Mouse (Mus musculus) forebrain, embryonic 10.5 days (tissue): ENCODE measurements around the gene Tmem263. TPM values are rescaled to one million over a fixed set of nuclear protein-coding genes. Genes with fewer than 3 reads are reported as not detected.

Source experiments
- DNase-seq: peaks from one replicate; pipeline ENCODE4 v3.0.0-alpha.2; 2017; ENCODE audit warnings: low spot score; ENCODE audit errors: extremely low spot score
- H3K27ac ChIP-seq: fragments of 300-500 bp; sonication (generic); 2 replicates; pipeline ENCODE4 v1.5.1; 2016; ENCODE audit warnings: mild to moderate bottlenecking
- H3K27me3 ChIP-seq: fragments of 300-500 bp; sonication (generic); 2 replicates; pipeline ENCODE4 v1.6.1; 2016; ENCODE audit warnings: mild to moderate bottlenecking; ENCODE audit not compliant: poor library complexity, severe bottlenecking
- H3K36me3 ChIP-seq: fragments of 300-500 bp; sonication (generic); replicated peaks from 2 replicates; pipeline ENCODE4 v1.6.1; 2016; ENCODE audit warnings: mild to moderate bottlenecking, moderate library complexity
- H3K4me1 ChIP-seq: fragments of 300-500 bp; sonication (generic); 2 replicates; pipeline ENCODE4 v1.6.1; 2016
- H3K4me3 ChIP-seq: fragments of 300-500 bp; sonication (generic); 2 replicates; pipeline ENCODE4 v1.5.1; 2016; ENCODE audit warnings: mild to moderate bottlenecking, moderate library complexity
- H3K9me3 ChIP-seq: fragments of 300-500 bp; sonication (generic); 2 replicates; pipeline ENCODE4 v1.6.1; 2016; ENCODE audit warnings: mild to moderate bottlenecking, moderate library complexity
- WGBS: fragments of 180-500 bp; shearing (Covaris S2); methylation state at CpG from one replicate; pipeline ENCODE4 v1.1.7; 2016; 5-methylcytosine and 5-hydroxymethylcytosine counted together
- polyA plus RNA-seq: library from polyadenylated mRNA; unstranded; fragments of >200 nt; fragmentation: Nextera tagmentation; extraction: Ambion mirVana; gene quantifications from 2 replicates; pipeline ENCODE4 v1.2.1, GENCODE M21; 2016

Gene Tmem263
- polyA plus RNA-seq, 1 experiment from 2014 or later, result 49.8 TPM

GRCm38 (mm10) chr10:85149226-85149625, 46.8 kb downstream of the Tmem263 start:
- no peaks in the 10 kb centered on the region for H3K27me3 ChIP-seq
- H3K4me1 ChIP-seq, result no peaks in the 10 kb centered on the region
- no peak overlapping the region for H3K4me3 ChIP-seq
- peaks cover 45% of the 10 kb centered on the region for H3K36me3 ChIP-seq
- no peak overlapping the region for H3K27ac ChIP-seq
- no peaks in the 10 kb centered on the region for H3K9me3 ChIP-seq
- DNase-seq, result no peak
- WGBS, result 89% methylated on average over 5 of the region's 5 CpGs

GRCm38 (mm10) chr10:85154195-85154594, 51.8 kb downstream of the Tmem263 start:
- no peak overlapping the region for H3K4me3 ChIP-seq
- no peaks in the 10 kb centered on the region for H3K9me3 ChIP-seq
- no peaks in the 10 kb centered on the region for H3K27me3 ChIP-seq
- H3K36me3 ChIP-seq, result peaks cover 12% of the 10 kb centered on the region
- H3K27ac ChIP-seq, result no peak overlapping the region
- DNase-seq, result peak; percentile 33
- 21% methylated on average over 2 of the region's 2 CpGs for WGBS
- H3K4me1 ChIP-seq, result no peaks in the 10 kb centered on the region

GRCm38 (mm10) chr10:85157451-85157850, 55.0 kb downstream of the Tmem263 start:
- no peak for DNase-seq
- Histone ChIP-seq H3K9me3 (no peaks in the 10 kb centered on the region), H3K27me3 (no peaks in the 10 kb centered on the region), H3K36me3 (0 out of 2 replicates have a peak, but pooled peaks cover 2% of the 10 kb centered on the region), H3K4me1 (peaks cover 10% of the 10 kb centered on the region), H3K27ac (no peak overlapping the region), H3K4me3 (no peak overlapping the region)
- WGBS, result 89% methylated on average over 7 of the region's 7 CpGs

GRCm38 (mm10) chr10:85159989-85160619, 57.7 kb downstream of the Tmem263 start:
- no peaks in the 10 kb centered on the region for H3K9me3 ChIP-seq
- H3K4me3 ChIP-seq, result no peak overlapping the region
- no peak for DNase-seq
- no peak overlapping the region for H3K27ac ChIP-seq
- H3K4me1 ChIP-seq, result peaks cover 13% of the 10 kb centered on the region
- H3K36me3 ChIP-seq, result 0 out of 2 replicates have a peak, but pooled peaks cover 2% of the 10 kb centered on the region
- 91% methylated on average over 1 of the region's 1 CpGs for WGBS
- no peaks in the 10 kb centered on the region for H3K27me3 ChIP-seq

GRCm38 (mm10) chr10:85161745-85162351, 59.4 kb downstream of the Tmem263 start:
- Histone ChIP-seq H3K27me3 (no peaks in the 10 kb centered on the region), H3K4me1 (peaks cover 16% of the 10 kb centered on the region), H3K4me3 (no peak overlapping the region), H3K9me3 (no peaks in the 10 kb centered on the region), H3K27ac (no peak overlapping the region), H3K36me3 (no peaks in the 10 kb centered on the region)
- no peak for DNase-seq
- WGBS, result 91% methylated on average over 5 of the region's 5 CpGs

- no peak overlapping the region for H3K4me3 ChIP-seq
- no peak for DNase-seq
- no peaks in the 10 kb centered on the region for H3K27me3 ChIP-seq
- no peaks in the 10 kb centered on the region for H3K9me3 ChIP-seq
- no peaks in the 10 kb centered on the region for H3K36me3 ChIP-seq
- H3K4me1 ChIP-seq, result peaks cover 16% of the 10 kb centered on the region
- H3K27ac ChIP-seq, result no peak overlapping the region
- 93% methylated on average over 13 of the region's 13 CpGs for WGBS
Measured at GRCm38 (mm10) chr10:85164791-85165190, 62.4 kb downstream of the Tmem263 start.

- Histone ChIP-seq H3K36me3 (no peaks in the 10 kb centered on the region), H3K27me3 (no peaks in the 10 kb centered on the region), H3K27ac (no peak overlapping the region), H3K4me3 (no peak overlapping the region), H3K9me3 (no peaks in the 10 kb centered on the region), H3K4me1 (peaks cover 16% of the 10 kb centered on the region)
- 83% methylated on average over 5 of the region's 5 CpGs for WGBS
- DNase-seq, result no peak
Measured at GRCm38 (mm10) chr10:85165306-85165705, 62.9 kb downstream of the Tmem263 start.

Other genes starting within 250 kb of the Tmem263 start
- 25.3 and 27.8 TPM in 2 replicates for gene Ric8b, start 185.0 kb upstream of the Tmem263 start, polyA plus RNA-seq
- 0.95 and 1.4 TPM in 2 replicates for gene Fhl4, start 132 bp upstream of the Tmem263 start, polyA plus RNA-seq
- gene Mterf2, start 25.4 kb downstream of the Tmem263 start, polyA plus RNA-seq, result 24.1 and 24.2 TPM in 2 replicates
- gene Cry1, start 82.4 kb downstream of the Tmem263 start, polyA plus RNA-seq, result 30.7 and 31.4 TPM in 2 replicates